Comparison of ENCODE assay signal across 9 mouse cellular contexts in the genomic region with DNA sequence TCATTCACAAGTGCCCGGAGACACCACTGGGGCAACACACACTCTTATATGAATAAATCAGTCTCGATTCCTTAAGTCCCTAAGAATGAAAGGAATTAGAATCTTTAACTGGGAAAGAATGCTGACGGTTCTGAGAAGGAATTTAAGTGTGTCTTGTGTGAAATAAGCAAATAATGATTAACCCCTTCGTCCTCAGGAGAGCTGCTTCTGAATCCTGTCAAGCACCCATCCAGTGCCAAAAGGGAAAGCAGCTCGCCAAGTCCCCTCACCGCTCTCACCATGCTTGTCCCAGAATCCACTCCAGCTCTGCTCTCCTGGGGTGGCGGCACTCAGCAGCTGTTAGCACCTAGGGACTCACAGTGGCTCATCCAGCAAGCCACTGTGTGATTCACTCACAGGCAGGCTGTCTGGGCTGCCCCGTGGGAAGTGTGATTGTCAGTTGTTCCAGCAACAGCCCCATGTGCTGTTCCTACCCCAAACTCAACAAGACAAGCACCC. TPM values are rescaled to one million over a fixed set of nuclear protein-coding genes. Genes with fewer than 3 reads are reported as not detected.
DNase-seq lines count a peak whose midpoint lies in the region; ATAC-seq and TF ChIP-seq lines count a peak whose summit lies in the region.
"Had no signal": no experiment of that assay in that cellular context is flagged by ENCODE, and none has a peak within 500 bp of the region (broad histone marks: within the 10 kb centered on the region; RNA-seq: fewer than 3 reads in every experiment).

No protein-coding gene starts in this region.

- intact Hi-C loops in heart, postnatal 25 days (cut with DNase I), result no loop called here

- H3K4me2 ChIP-seq in heart, embryonic 14.5 days (ENCODE audit: low read length), result peak overlapping the region; percentile 48
- H3K4me2 ChIP-seq in limb, embryonic 13.5 days (replicated peaks), result no peak overlapping the region

- no peak overlapping the region for H3K4me3 ChIP-seq in heart, embryonic 14.5 days (ENCODE audit: control insufficient read depth in 1 of 2, insufficient read depth in 1 of 2, low read depth in 1 of 2, low read length in 2 of 2)
- H3K4me3 ChIP-seq in limb, embryonic 13.5 days, result no peak overlapping the region

- peak overlapping the region; percentile 63 for H3K9ac ChIP-seq in heart, embryonic 14.5 days (ENCODE audit: low read length)
- no peak overlapping the region for H3K9ac ChIP-seq in limb, embryonic 13.5 days

- TF ChIP-seq CTCF in brain, embryonic 14.5 days (IDR thresholded peaks at IDR 0.05; ENCODE audit: borderline replicate concordance, extremely low read depth, insufficient read depth, insufficient read length), result no peak

- peaks cover 30 to 84% of the 10 kb centered on the region in 2 experiments for H3K4me1 ChIP-seq in heart, embryonic 14.5 days (ENCODE audit: control insufficient read depth in 2 of 2, insufficient read depth in 2 of 2, low read length in 2 of 2)
- peaks cover 27% of the 10 kb centered on the region for H3K4me1 ChIP-seq in limb, embryonic 13.5 days

- no peaks in the 10 kb centered on the region for H3K27me3 ChIP-seq in heart, embryonic 14.5 days (ENCODE audit: control insufficient read depth, insufficient read depth, low read length)
- H3K27me3 ChIP-seq in limb, embryonic 13.5 days, result no peaks in the 10 kb centered on the region

- no peaks in the 10 kb centered on the region for H3K9me3 ChIP-seq in heart, embryonic 14.5 days (ENCODE audit: control insufficient read depth, low read length)
- H3K9me3 ChIP-seq in limb, embryonic 13.5 days, result no peaks in the 10 kb centered on the region

- no peaks in the 10 kb centered on the region for H3K36me3 ChIP-seq in heart, embryonic 14.5 days (ENCODE audit: control insufficient read depth, insufficient read depth, low read length)
- H3K36me3 ChIP-seq in limb, embryonic 13.5 days, result no peaks in the 10 kb centered on the region

- 11% methylated on average over 8 of the region's 8 CpGs for WGBS in heart, embryonic 14.5 days
- WGBS in limb, embryonic 13.5 days, result 43% methylated on average over 8 of the region's 8 CpGs

- no peak for TF ChIP-seq POLR2A in brain, embryonic 14.5 days (IDR thresholded peaks at IDR 0.05; ENCODE audit: borderline replicate concordance, extremely low read depth, insufficient read depth, insufficient read length, poor library complexity, severe bottlenecking)

- peak overlapping the region; percentile 42 to 68 for H3K27ac ChIP-seq in heart, embryonic 14.5 days (replicated peaks in 1 of 2; ENCODE audit: control insufficient read depth in 1 of 2, insufficient read depth in 1 of 2, low read depth in 2 of 2, low read length in 2 of 2)
- H3K27ac ChIP-seq in limb, embryonic 13.5 days, result no peak overlapping the region

- 0 out of 2 replicates have a peak, but pooled peaks have one; percentile 35 for ATAC-seq in heart, embryonic 14.5 days (ENCODE audit: insufficient number of reproducible peaks, insufficient read depth, low FRiP score, low read depth)
- ATAC-seq in limb, embryonic 13.5 days (ENCODE audit: low FRiP score, low read depth), result peak; percentile 40; the same call in 1 of the 2 replicates
- ATAC-seq in granulocyte monocyte progenitor cell, adult 5-6 weeks (replicated peaks; ENCODE audit: poor library complexity, severe bottlenecking), result no peak

- no peak for DNase-seq in heart, postnatal 25 days (ENCODE audit: low spot score)
- peak; percentile 63 for DNase-seq in 3134 (ENCODE audit: extremely low read depth, insufficient read length, low spot score)
- peak; percentile 60 for DNase-seq in brain, embryonic 14.5 days (ENCODE audit: low read depth)
- no peak for DNase-seq in gastrocnemius, adult 8-10 months (ENCODE audit: low spot score in 2 of 2)
- no peak for DNase-seq in adrenal gland, adult 2 months
- DNase-seq: cerebellum, adult 9-10 months had no signal

RNA-seq across cellular contexts. Expression of a gene that starts 7.4 kb away (rescaled TPM):
- polyA plus RNA-seq in heart, embryonic 14.5 days (2014; fragmentation: Nextera tagmentation; extraction: Ambion mirVana), result 84.9 and 88.2 TPM in 2 replicates
- 10 to 100 TPM; 34.5 to 35.2 TPM for total RNA-seq in heart, postnatal 25 days (2021)
- polyA plus RNA-seq in brain, embryonic 14.5 days (2012; rRNA removed), result 136 and 202 TPM in 2 replicates
- 83.1 and 90.2 TPM in 2 replicates for polyA plus RNA-seq in limb, embryonic 13.5 days (2015; fragmentation: Nextera tagmentation; extraction: Ambion mirVana)
- 55.8 and 64.9 TPM in 2 replicates for total RNA-seq in granulocyte monocyte progenitor cell, adult 5-6 weeks (2014; fragmentation: Nextera tagmentation)
- total RNA-seq in granulocyte monocyte progenitor cell, adult 5-6 weeks (2017), result 80.5 and 102 TPM in 2 replicates
- total RNA-seq in gastrocnemius, adult 8-10 months (2022), result 1 to 10 TPM; 7.0 to 9.8 (median 8.2) TPM
- total RNA-seq in adrenal gland, adult 2 months (2021), result 10 to 100 TPM; 43.3 to 75.5 TPM
- 29.1 and 31.3 TPM in 2 replicates for polyA plus RNA-seq in adrenal gland, adult 2 months (2012; rRNA removed)

Comparison
In these comparisons a context has a peak if more than half of its experiments do, and no peak if none do; other contexts are left out.
1. DNase-seq: peak in 3134 (single experiment) and brain, embryonic 14.5 days (single experiment); none in heart, postnatal 25 days (single experiment), gastrocnemius, adult 8-10 months (0 of 2) and adrenal gland, adult 2 months (single experiment).